Mouse (Mus musculus): ENCODE results near the gene Scg3. TPM values are rescaled to one million over a fixed set of nuclear protein-coding genes. Genes with fewer than 3 reads are reported as not detected.

Scg3 gene
- polyA plus RNA-seq (2015; fragmentation: Nextera tagmentation; extraction: Ambion mirVana) = 131 and 139 TPM in 2 replicates

- Histone ChIP-seq H3K27ac (peak within 1 kb of the TSS; percentile 94), H3K4me1 (replicated peaks) (peaks cover 30% of the 10 kb centered on the region), H3K4me2 (peak within 1 kb of the TSS; percentile 54), H3K4me3 (peak within 1 kb of the TSS; percentile 77), H3K9me3 (no peaks in the 10 kb centered on the region), H3K9ac (peak within 1 kb of the TSS; percentile 85), H3K36me3 (peaks cover 15% of the 10 kb centered on the region), H3K27me3 (no peaks in the 10 kb centered on the region)
- peak; percentile 100 for ATAC-seq (ENCODE audit: low FRiP score)
- WGBS = 6% methylated on average over 42 of the region's 42 CpGs
Observed at GRCm38 (mm10) chr9:75683426-75684191, at the start of gene Scg3. Scg3 (minus strand) TSS chr9:75684056.

GRCm38 (mm10) chr9:75719952-75720687 is 36.3 kb upstream of the Scg3 start:
- Histone ChIP-seq H3K27me3 (no peaks in the 10 kb centered on the region), H3K9ac (no peak overlapping the region), H3K9me3 (no peaks in the 10 kb centered on the region), H3K4me2 (no peak overlapping the region), H3K27ac (no peak overlapping the region), H3K36me3 (no peaks in the 10 kb centered on the region), H3K4me1 (replicated peaks) (no peaks in the 10 kb centered on the region), H3K4me3 (no peak overlapping the region)
- WGBS = 45% methylated on average over 11 of the region's 11 CpGs
- peak; percentile 61; the same call in 1 of the 2 replicates for ATAC-seq (ENCODE audit: low FRiP score)

GRCm38 (mm10) chr9:75719481-75719880 is 35.6 kb upstream of the Scg3 start:
- 84% methylated on average over 3 of the region's 3 CpGs for WGBS
- Histone ChIP-seq H3K4me1 (replicated peaks) (no peaks in the 10 kb centered on the region), H3K9ac (no peak overlapping the region), H3K4me3 (no peak overlapping the region), H3K4me2 (no peak overlapping the region), H3K27me3 (no peaks in the 10 kb centered on the region), H3K36me3 (no peaks in the 10 kb centered on the region), H3K9me3 (no peaks in the 10 kb centered on the region), H3K27ac (no peak overlapping the region)
- no peak for ATAC-seq (ENCODE audit: low FRiP score)

GRCm38 (mm10) chr9:75684772-75685171 is 916 bp upstream of the Scg3 start:
- H3K9me3 ChIP-seq = peaks cover 6% of the 10 kb centered on the region; the same call in 1 of the 2 replicates
- no peak for ATAC-seq (ENCODE audit: low FRiP score)
- 54% methylated on average over 3 of the region's 3 CpGs for WGBS
- peaks cover 6% of the 10 kb centered on the region for H3K36me3 ChIP-seq
- H3K27me3 ChIP-seq = no peaks in the 10 kb centered on the region
- H3K4me2 ChIP-seq = peak overlapping the region; percentile 54
- H3K27ac ChIP-seq = peak overlapping the region; percentile 94
- H3K4me1 ChIP-seq (replicated peaks) = peaks cover 26% of the 10 kb centered on the region
- peak overlapping the region; percentile 77 for H3K4me3 ChIP-seq
- peak overlapping the region; percentile 85; the same call in 1 of the 2 replicates for H3K9ac ChIP-seq

GRCm38 (mm10) chr9:75684292-75684691 is 436 bp upstream of the Scg3 start:
- peaks cover 8% of the 10 kb centered on the region for H3K36me3 ChIP-seq
- H3K4me1 ChIP-seq (replicated peaks) = peaks cover 29% of the 10 kb centered on the region
- H3K4me2 ChIP-seq = peak overlapping the region; percentile 54
- peaks cover 3% of the 10 kb centered on the region; the same call in 1 of the 2 replicates for H3K9me3 ChIP-seq
- 64% methylated on average over 4 of the region's 4 CpGs for WGBS
- H3K9ac ChIP-seq = peak overlapping the region; percentile 85
- H3K27me3 ChIP-seq = no peaks in the 10 kb centered on the region
- peak overlapping the region; percentile 94 for H3K27ac ChIP-seq
- H3K4me3 ChIP-seq = peak overlapping the region; percentile 77
- no peak for ATAC-seq (ENCODE audit: low FRiP score)

- H3K9ac ChIP-seq = no peak overlapping the region
Observed at GRCm38 (mm10) chr9:75680606-75681005, 3.2 kb downstream of the Scg3 start.

GRCm38 (mm10) chr9:75679629-75680028 is 4.2 kb downstream of the Scg3 start:
- H3K9me3 ChIP-seq = no peaks in the 10 kb centered on the region
- 76% methylated on average over 4 of the region's 4 CpGs for WGBS
- no peak for ATAC-seq (ENCODE audit: low FRiP score)
- H3K4me1 ChIP-seq (replicated peaks) = peaks cover 28% of the 10 kb centered on the region
- H3K9ac ChIP-seq = no peak overlapping the region
- H3K36me3 ChIP-seq = peaks cover 53% of the 10 kb centered on the region
- no peak overlapping the region for H3K4me3 ChIP-seq
- no peak overlapping the region for H3K4me2 ChIP-seq
- no peaks in the 10 kb centered on the region for H3K27me3 ChIP-seq
- H3K27ac ChIP-seq = no peak overlapping the region

More at GRCm38 (mm10) chr9:75680606-75681005, 3.2 kb downstream of the Scg3 start:
- 91% methylated on average over 5 of the region's 5 CpGs for WGBS
- Histone ChIP-seq H3K4me2 (no peak overlapping the region), H3K9me3 (no peaks in the 10 kb centered on the region), H3K36me3 (peaks cover 43% of the 10 kb centered on the region), H3K4me1 (replicated peaks) (peaks cover 30% of the 10 kb centered on the region), H3K4me3 (no peak overlapping the region), H3K27me3 (no peaks in the 10 kb centered on the region), H3K27ac (no peak overlapping the region)
- ATAC-seq (ENCODE audit: low FRiP score) = no peak

GRCm38 (mm10) chr9:75678341-75678740 is 5.5 kb downstream of the Scg3 start:
- Histone ChIP-seq H3K4me1 (replicated peaks) (peaks cover 25% of the 10 kb centered on the region), H3K9ac (no peak overlapping the region), H3K36me3 (peaks cover 66% of the 10 kb centered on the region), H3K27ac (no peak overlapping the region), H3K9me3 (no peaks in the 10 kb centered on the region), H3K4me3 (no peak overlapping the region), H3K27me3 (no peaks in the 10 kb centered on the region), H3K4me2 (no peak overlapping the region)
- no peak for ATAC-seq (ENCODE audit: low FRiP score)
- 80% methylated on average over 7 of the region's 7 CpGs for whole genome bisulfite sequencing

- no peaks in the 10 kb centered on the region for H3K9me3 ChIP-seq
- no peaks in the 10 kb centered on the region for H3K27me3 ChIP-seq
- no peak for ATAC-seq (ENCODE audit: low FRiP score)
- WGBS = 82% methylated on average over 7 of the region's 7 CpGs
- H3K4me2 ChIP-seq = no peak overlapping the region
- H3K4me3 ChIP-seq = no peak overlapping the region
- H3K27ac ChIP-seq = no peak overlapping the region
- peaks cover 84% of the 10 kb centered on the region for H3K36me3 ChIP-seq
- peaks cover 13% of the 10 kb centered on the region; the same call in 1 of the 2 replicates for H3K4me1 ChIP-seq (replicated peaks)
- no peak overlapping the region for H3K9ac ChIP-seq
Observed at GRCm38 (mm10) chr9:75676226-75676625, 7.6 kb downstream of the Scg3 start.

- Histone ChIP-seq H3K4me3 (no peak overlapping the region), H3K4me1 (replicated peaks) (no peaks in the 10 kb centered on the region), H3K4me2 (no peak overlapping the region), H3K27me3 (no peaks in the 10 kb centered on the region), H3K27ac (no peak overlapping the region), H3K36me3 (peaks cover 91% of the 10 kb centered on the region), H3K9me3 (no peaks in the 10 kb centered on the region), H3K9ac (no peak overlapping the region)
- ATAC-seq (ENCODE audit: low FRiP score) = 0 out of 2 replicates have a peak, but pooled peaks have one; percentile 38
- WGBS = 69% methylated on average over 6 of the region's 6 CpGs
Observed at GRCm38 (mm10) chr9:75672769-75673168, 11.1 kb downstream of the Scg3 start.

GRCm38 (mm10) chr9:75666612-75667011 is 17.2 kb downstream of the Scg3 start:
- Histone ChIP-seq H3K27me3 (no peaks in the 10 kb centered on the region), H3K4me3 (no peak overlapping the region), H3K4me1 (replicated peaks) (no peaks in the 10 kb centered on the region), H3K27ac (no peak overlapping the region), H3K36me3 (peaks cover 79% of the 10 kb centered on the region), H3K4me2 (no peak overlapping the region), H3K9ac (no peak overlapping the region), H3K9me3 (no peaks in the 10 kb centered on the region)
- 80% methylated on average over 5 of the region's 5 CpGs for WGBS
- no peak for ATAC-seq (ENCODE audit: low FRiP score)

GRCm38 (mm10) chr9:75665364-75665763 is 18.5 kb downstream of the Scg3 start:
- no peak overlapping the region for H3K4me3 ChIP-seq
- no peak for ATAC-seq (ENCODE audit: low FRiP score)
- H3K27me3 ChIP-seq = no peaks in the 10 kb centered on the region
- no peaks in the 10 kb centered on the region for H3K9me3 ChIP-seq
- 82% methylated on average over 6 of the region's 6 CpGs for WGBS
- H3K36me3 ChIP-seq = peaks cover 82% of the 10 kb centered on the region
- no peak overlapping the region for H3K4me2 ChIP-seq
- H3K27ac ChIP-seq = no peak overlapping the region
- no peak overlapping the region for H3K9ac ChIP-seq
- no peaks in the 10 kb centered on the region for H3K4me1 ChIP-seq (replicated peaks)
